Mouse (Mus musculus): Measurements from ENCODE around the gene Safb. TPM values are rescaled to one million over a fixed set of nuclear protein-coding genes. Genes with fewer than 3 reads are reported as not detected.

Safb gene
- polyA plus RNA-seq, 1 experiment from 2014 or later = 36.3 TPM

DNA sequence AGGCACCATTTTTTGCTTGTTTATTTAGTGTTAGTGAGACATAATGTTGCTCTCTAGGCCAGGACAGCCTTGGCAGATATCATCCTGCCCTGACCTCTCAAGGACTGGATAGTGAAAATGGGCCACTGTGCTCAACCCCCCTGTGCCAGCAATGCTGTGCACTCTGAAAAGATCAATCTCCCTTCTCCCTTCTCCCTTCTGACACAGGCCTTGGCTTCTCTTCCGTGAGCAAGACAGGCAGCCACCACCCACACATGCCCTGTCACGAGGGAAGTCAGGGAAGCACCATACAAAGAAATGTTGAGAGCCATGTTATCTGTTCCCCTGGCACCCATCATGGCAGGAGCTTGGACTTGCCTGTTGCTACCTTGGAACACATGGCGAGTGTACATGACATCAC, 70.7 kb downstream of the Safb start:
- Histone ChIP-seq H3K9ac (no peak overlapping the region), H3K4me3 (replicated peaks) (no peak overlapping the region), H3K27me3 (peaks cover 3% of the 10 kb centered on the region; the same call in 1 of the 2 replicates), H3K9me3 (replicated peaks) (no peaks in the 10 kb centered on the region), H3K4me1 (replicated peaks) (peaks cover 11% of the 10 kb centered on the region; the same call in 1 of the 2 replicates), H3K4me2 (no peak overlapping the region), H3K27ac (replicated peaks) (no peak overlapping the region), H3K36me3 (replicated peaks) (no peaks in the 10 kb centered on the region)
- WGBS (ENCODE audit: insufficient replicate concordance) = 53% methylated on average over 3 of the region's 3 CpGs
- ATAC-seq (ENCODE audit: insufficient read depth) = no peak

Other genes with a start within 250 kb of the Safb start
- gene Ptprs, start 108.3 kb upstream of the Safb start, polyA plus RNA-seq (2015; fragmentation: Nextera tagmentation; extraction: Ambion mirVana) = 5.5 and 6.1 TPM in 2 replicates
- not detected in 2 replicates for gene Znrf4, start 72.4 kb upstream of the Safb start, polyA plus RNA-seq (2015; fragmentation: Nextera tagmentation; extraction: Ambion mirVana)
- gene Gm20219, start 30.4 kb upstream of the Safb start, polyA plus RNA-seq (2015; fragmentation: Nextera tagmentation; extraction: Ambion mirVana) = 0.12 and 0.15 TPM in 2 replicates
- 31.2 and 34.8 TPM in 2 replicates for gene Safb2, start 240 bp upstream of the Safb start, polyA plus RNA-seq (2015; fragmentation: Nextera tagmentation; extraction: Ambion mirVana)
- gene 2410015M20Rik, start 24.9 kb downstream of the Safb start, polyA plus RNA-seq (2015; fragmentation: Nextera tagmentation; extraction: Ambion mirVana) = 125 and 143 TPM in 2 replicates
- 745 and 882 TPM in 2 replicates for gene Rpl36, start 28.6 kb downstream of the Safb start, polyA plus RNA-seq (2015; fragmentation: Nextera tagmentation; extraction: Ambion mirVana)
- 36.9 and 44.5 TPM in 2 replicates for gene Lonp1, start 42.1 kb downstream of the Safb start, polyA plus RNA-seq (2015; fragmentation: Nextera tagmentation; extraction: Ambion mirVana)
- 0.30 and 0.44 TPM in 2 replicates for gene Catsperd, start 43.3 kb downstream of the Safb start, polyA plus RNA-seq (2015; fragmentation: Nextera tagmentation; extraction: Ambion mirVana)
- 40.8 and 42.6 TPM in 2 replicates for gene Ranbp3, start 88.5 kb downstream of the Safb start, polyA plus RNA-seq (2015; fragmentation: Nextera tagmentation; extraction: Ambion mirVana)
- 210 and 226 TPM in 2 replicates for gene Ndufa11, start 132.9 kb downstream of the Safb start, polyA plus RNA-seq (2015; fragmentation: Nextera tagmentation; extraction: Ambion mirVana)
- 2.4 and 2.6 TPM in 2 replicates for gene Vmac, start 133.2 kb downstream of the Safb start, polyA plus RNA-seq (2015; fragmentation: Nextera tagmentation; extraction: Ambion mirVana)
- 1.1 and 1.6 TPM in 2 replicates for gene Nrtn, start 172.7 kb downstream of the Safb start, polyA plus RNA-seq (2015; fragmentation: Nextera tagmentation; extraction: Ambion mirVana)
- 12.5 and 14.4 TPM in 2 replicates for gene Dus3l, start 179.9 kb downstream of the Safb start, polyA plus RNA-seq (2015; fragmentation: Nextera tagmentation; extraction: Ambion mirVana)
- gene Prr22, start 185.4 kb downstream of the Safb start, polyA plus RNA-seq (2015; fragmentation: Nextera tagmentation; extraction: Ambion mirVana) = 0.23 and 0.60 TPM in 2 replicates
- gene Rfx2, start 246.2 kb downstream of the Safb start, polyA plus RNA-seq (2015; fragmentation: Nextera tagmentation; extraction: Ambion mirVana) = 11.9 and 14.6 TPM in 2 replicates

Data from liver, embryonic 15.5 days (tissue).